Mouse (Mus musculus): ENCODE measurements around the gene Asphd1.
"Not testable (repeated sequence)": the region's sequence is repeated elsewhere in the genome, so short reads cannot be mapped to it uniquely, and the experiment has no call there.

Gene Asphd1

GRCm38 (mm10) chr7:126950647-126951615, 1.5 kb upstream of the Asphd1 start:
- DNase-seq = no peak

GRCm38 (mm10) chr7:126949793-126950646, 638 bp upstream of the Asphd1 start, which contains the start of gene Sez6l2:
Sez6l2 (plus strand) TSS chr7:126950563.
- DNase-seq = peak; percentile 73 to 78

DNA sequence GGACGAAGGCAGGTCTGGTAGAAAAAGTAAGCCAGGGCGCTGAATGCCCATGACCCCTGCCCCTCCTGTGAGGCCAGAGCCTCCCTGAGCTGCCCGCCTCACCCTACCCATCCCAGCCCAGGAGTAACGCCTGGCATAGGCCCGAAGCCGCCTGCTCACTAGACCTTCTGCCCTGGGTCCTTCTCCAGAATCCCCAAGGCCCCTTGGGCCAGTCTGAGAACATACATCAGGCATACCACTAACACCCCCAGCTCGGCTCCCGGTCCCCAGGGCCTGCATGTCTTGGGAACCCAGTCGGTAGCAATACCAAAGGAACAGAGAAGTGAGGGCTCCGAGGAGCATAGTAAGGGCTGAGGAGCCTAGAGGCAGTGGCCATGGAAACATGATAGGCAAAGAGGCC, 756 bp downstream of the Asphd1 start:
- no peak for DNase-seq

DNA sequence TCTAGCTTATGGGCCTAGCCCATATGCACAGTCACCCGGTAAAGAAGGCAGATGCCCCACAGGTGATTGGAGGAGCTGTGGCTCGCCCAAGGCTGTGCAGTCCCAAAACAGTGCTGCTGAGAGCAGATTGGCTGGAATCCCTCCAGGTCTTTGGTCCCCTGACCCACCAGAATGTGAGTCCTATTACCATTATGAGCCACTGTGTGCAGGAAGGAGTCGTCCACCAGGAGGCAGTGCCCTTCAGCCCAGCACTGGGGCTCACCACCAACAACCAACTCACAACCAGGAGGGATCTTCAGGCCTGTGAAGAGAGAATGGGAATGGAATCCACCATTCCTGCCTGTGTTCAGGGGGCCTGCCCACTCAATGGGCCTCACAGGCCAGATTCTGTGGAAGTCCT, 2.9 kb downstream of the Asphd1 start:
- DNase-seq = no peak

DNA sequence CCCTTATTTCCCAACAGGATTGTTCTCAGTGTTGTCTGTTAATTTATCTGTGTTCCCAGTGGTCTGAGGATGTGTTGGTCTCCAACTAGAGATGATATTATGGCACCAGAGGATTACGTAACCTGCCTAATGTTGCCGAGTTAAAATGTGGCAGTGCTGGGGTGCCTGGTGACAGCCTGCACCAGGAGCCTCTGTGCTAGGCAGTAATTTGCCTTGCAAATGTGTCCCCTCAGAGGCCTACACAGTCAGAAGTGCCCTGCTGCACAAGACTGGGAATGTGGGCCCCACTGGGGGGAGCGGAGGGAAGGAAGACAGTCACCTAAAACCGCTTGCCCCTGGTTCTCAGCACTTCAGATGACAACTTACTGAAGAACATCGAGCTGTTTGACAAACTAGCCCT, 7.6 kb downstream of the Asphd1 start:
- DNase-seq = no peak

DNA sequence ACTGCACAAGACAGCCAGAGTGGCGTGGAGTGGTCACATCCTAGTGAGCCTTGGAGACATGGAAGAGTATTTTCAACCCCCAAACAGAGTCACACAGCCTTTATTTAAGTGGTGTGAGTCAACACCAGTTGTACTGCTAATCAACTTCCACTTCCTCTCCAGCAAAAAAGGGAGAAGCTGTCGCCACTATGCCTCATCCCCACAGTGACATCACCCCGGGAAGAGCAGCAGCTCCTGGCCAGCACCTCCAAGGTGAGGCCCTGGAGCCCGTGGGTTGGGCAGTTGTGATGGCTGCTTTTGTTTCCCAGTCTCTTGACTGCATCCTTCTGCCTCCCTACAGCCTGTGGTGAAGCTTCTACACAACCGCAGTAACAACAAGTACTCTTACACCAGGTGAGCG, 8.2 kb downstream of the Asphd1 start:
- no peak for DNase-seq

- no peak for DNase-seq
Observed at GRCm38 (mm10) chr7:126932652-126933051, 16.7 kb downstream of the Asphd1 start.

GRCm38 (mm10) chr7:126929046-126929445, 20.3 kb downstream of the Asphd1 start:
- DNase-seq = no peak

- DNase-seq = peak; percentile 86
Observed at GRCm38 (mm10) chr7:126928384-126929037, 20.9 kb downstream of the Asphd1 start, which contains the start of gene Kctd13. Kctd13 (plus strand) TSS chr7:126928879.

GRCm38 (mm10) chr7:126926299-126926698, 23.1 kb downstream of the Asphd1 start:
- DNase-seq = no peak

GRCm38 (mm10) chr7:126923999-126924398, 25.4 kb downstream of the Asphd1 start:
- DNase-seq = no peak

- no peak for DNase-seq
Observed at GRCm38 (mm10) chr7:126922624-126923060, 26.7 kb downstream of the Asphd1 start, which contains the start of gene Tmem219. Tmem219 (minus strand) TSS chr7:126922917.

GRCm38 (mm10) chr7:126921563-126921962, 27.8 kb downstream of the Asphd1 start:
- no peak for DNase-seq

DNA sequence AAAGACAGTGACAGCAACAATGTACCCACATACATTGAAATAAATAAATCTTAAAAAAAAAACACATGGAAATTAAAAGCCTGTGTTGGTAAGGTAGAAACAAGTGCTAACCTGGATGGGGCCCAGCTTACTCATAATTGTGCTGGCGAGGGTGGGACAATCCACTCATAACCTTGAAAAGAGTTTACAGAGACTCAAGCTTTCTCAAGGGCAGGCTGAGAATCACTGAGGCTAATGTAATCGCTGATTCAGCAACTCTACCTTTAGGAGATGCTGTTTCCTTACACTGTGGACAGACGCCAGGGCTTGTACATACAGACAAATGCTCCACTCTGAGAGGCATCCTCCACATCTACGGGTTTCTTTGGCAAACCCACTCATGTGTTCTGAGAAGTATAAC, 29.4 kb downstream of the Asphd1 start:
- DNase-seq = no peak

DNA sequence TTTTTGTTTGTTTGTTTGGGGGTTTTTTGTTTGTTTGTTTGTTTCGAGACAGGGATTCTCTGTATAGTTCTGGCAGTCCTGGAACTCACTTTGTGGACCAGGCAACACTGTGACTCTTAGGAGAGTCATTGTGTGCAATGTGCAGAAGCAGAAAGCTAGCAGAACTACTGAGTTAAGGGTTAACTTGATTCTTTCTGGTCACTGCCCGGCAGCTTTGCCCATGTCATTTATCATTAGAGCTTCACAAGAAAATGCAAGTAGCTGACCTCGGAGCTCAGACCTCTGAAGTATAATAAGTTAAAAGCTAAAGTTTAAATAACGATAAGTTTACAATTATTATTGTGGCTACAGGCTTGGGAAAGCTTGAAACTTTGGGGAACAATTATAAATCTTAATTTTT, 31.0 kb downstream of the Asphd1 start:
- not testable (repeated sequence) for DNase-seq

- no peak for DNase-seq
Observed at GRCm38 (mm10) chr7:126914844-126915243, 34.5 kb downstream of the Asphd1 start.

DNA sequence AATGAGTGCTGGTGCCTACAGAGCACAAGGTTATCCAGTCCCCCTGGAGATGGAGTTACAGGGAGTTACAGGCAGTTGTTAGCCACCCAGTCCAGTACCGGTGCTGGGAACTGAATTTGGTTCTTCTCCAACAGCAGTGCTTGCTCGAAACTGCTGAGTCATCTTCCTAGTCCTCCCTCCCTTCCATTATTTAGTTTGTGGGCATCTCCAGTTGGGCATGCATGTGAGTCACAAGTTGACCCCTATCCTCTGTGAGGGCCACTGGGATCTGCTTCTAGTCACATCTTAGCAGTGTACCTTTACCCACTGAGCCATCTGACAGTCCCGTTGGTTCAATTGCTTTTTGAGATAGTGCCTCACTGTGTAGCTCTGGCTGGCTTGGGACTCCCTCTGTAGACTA, 43.8 kb downstream of the Asphd1 start:
- no peak for DNase-seq

DNA sequence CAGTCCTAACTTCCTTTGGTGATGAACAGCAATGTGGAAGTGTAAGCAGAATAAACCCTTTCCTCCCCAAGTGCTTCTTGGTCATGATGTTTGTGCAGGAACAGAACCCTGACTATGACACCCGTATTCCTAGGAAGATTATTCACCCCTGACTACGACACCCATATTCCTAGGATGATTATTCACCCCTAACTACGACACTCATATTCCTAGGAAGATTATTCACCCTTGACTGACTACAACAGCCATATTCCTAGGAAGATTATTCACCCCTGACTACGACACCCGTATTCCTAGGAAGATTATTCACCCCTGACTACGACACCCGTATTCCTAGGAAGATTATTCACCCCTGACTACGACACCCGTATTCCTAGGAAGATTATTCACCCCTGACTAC, 49.6 kb downstream of the Asphd1 start:
- DNase-seq = not testable (repeated sequence)

DNA sequence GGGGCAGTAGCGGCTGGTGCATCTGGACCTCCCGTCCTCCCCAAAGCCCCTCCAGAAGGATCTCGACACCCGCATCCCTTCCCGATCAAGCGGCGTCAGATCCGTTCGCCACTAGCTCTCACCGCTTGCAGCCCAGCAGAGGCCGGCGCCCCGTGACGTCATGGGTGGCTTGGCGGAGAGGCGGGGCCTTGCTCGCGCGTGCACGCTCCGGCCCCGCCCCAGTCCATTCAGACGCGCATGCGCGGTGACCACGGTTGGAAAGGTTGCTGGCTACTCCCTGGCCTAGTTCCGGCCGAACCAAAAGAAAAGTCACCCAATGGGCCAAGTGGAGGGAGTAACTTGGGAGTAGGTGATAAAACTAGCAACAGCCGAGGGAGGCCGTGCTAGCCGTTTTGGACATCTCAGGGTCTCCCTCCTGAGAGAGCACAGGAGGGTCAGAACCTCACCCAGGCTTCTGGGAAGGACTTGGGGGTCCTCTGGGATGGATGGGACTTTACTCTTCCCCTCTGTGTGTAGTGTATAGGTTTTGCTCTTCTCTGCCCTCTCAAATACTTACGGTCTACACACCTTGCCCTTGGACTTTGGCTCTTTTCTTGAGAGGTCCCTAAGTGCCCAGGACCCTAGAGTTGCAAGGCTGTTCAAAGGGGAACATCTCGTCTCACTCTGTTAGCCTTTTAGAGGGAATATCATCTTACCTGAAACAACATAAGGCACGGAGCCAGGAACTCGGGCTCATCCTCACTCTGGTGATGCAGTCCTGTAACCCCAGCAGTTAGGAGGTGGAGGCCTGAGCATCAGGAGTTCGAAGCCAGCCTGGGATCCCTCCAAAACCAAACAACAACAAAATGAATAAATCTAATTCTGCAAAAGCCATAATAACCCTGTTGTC, 51.0 kb downstream of the Asphd1 start:
- DNase-seq = peak; percentile 84 to 85

GRCm38 (mm10) chr7:126897390-126898101, 51.8 kb downstream of the Asphd1 start:
- DNase-seq = no peak

DNA sequence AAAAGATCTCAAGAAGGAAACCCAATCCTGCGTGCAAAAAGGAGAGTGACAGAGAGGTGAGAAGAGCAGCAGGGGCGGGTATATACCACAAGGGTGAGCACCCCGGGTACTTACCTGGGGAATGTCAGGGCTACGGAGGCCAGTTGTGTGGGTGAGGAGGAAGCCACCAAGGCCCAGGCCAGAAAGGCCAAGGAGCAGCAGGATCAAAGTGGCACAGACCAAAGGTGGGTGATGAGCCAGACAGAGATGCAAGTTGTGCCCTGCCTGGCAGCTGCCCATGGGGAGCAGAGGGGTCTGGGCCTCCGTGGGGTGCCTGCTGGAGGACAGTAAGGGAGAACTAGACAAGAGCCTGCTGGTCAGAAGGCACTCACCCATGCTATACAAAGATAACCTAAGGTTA, 52.5 kb downstream of the Asphd1 start:
- no peak for DNase-seq
